Mouse (Mus musculus) myocyte (in vitro differentiated cells): ENCODE measurements around the gene Olfr1157. TPM values are rescaled to one million over a fixed set of nuclear protein-coding genes. Genes with fewer than 3 reads are reported as not detected.

ENCODE experiments used
- H3K27me3 ChIP-seq: one replicate; pipeline ENCODE4 v1.6.1; 2011; ENCODE audit not compliant: control insufficient read depth, insufficient read depth, insufficient read length
- H3K36me3 ChIP-seq: one replicate; pipeline ENCODE4 v1.6.1; 2011; ENCODE audit not compliant: control insufficient read depth, insufficient read depth
- H3K4me2 ChIP-seq: one replicate; pipeline ENCODE4 v1.6.1; 2011; ENCODE audit warnings: low read depth, control low read depth
- H3K4me3 ChIP-seq: one replicate; pipeline ENCODE4 v1.5.1; 2011; ENCODE audit warnings: mild to moderate bottlenecking, control low read depth, moderate library complexity
- H3K79me2 ChIP-seq: one replicate; pipeline ENCODE4 v1.6.1; 2011; ENCODE audit not compliant: control insufficient read depth, insufficient read depth
- H3ac ChIP-seq: one replicate; pipeline ENCODE4 v1.6.1; 2011; ENCODE audit not compliant: control insufficient read depth, insufficient read length
- CEBPB ChIP-seq: IDR thresholded peaks from 2 replicates; pipeline ENCODE4 v1.6.1; 2011; ENCODE audit warnings: mild to moderate bottlenecking, moderate library complexity; ENCODE audit not compliant: poor library complexity, insufficient read depth, severe bottlenecking
- E2F4 ChIP-seq: IDR thresholded peaks from one replicate; pipeline ENCODE4 v1.6.1; 2011; ENCODE audit warnings: mild to moderate bottlenecking, control low read depth, moderate library complexity; ENCODE audit not compliant: insufficient read depth
- MAX ChIP-seq: IDR thresholded peaks from one replicate; pipeline ENCODE4 v1.6.1; 2011; ENCODE audit warnings: low read depth, mild to moderate bottlenecking, control low read depth
- MYOD1 ChIP-seq, 3 experiments: IDR thresholded peaks; one replicate each; pipeline ENCODE4 v1.6.1; 2011; ENCODE audit warnings: control low read depth in 2 of 3, low read depth in 2 of 3, mild to moderate bottlenecking in 2 of 3, moderate library complexity in 1 of 3; ENCODE audit not compliant: insufficient read length in 2 of 3, control insufficient read depth in 1 of 3
- MYOG ChIP-seq, 3 experiments: IDR thresholded peaks; one replicate each; pipeline ENCODE4 v1.6.1; 2011; ENCODE audit warnings: control low read depth in 2 of 3, low read depth in 2 of 3, mild to moderate bottlenecking in 2 of 3; ENCODE audit not compliant: insufficient read length in 2 of 3, control insufficient read depth in 1 of 3, insufficient read depth in 1 of 3
- POLR2A ChIP-seq: IDR thresholded peaks from one replicate; pipeline ENCODE4 v1.6.1; 2011; ENCODE audit warnings: low read depth, mild to moderate bottlenecking, control low read depth, moderate library complexity; ENCODE audit not compliant: insufficient read length
- POLR2AphosphoS2 ChIP-seq: IDR thresholded peaks from one replicate; pipeline ENCODE4 v1.6.1; 2011; ENCODE audit warnings: low read depth, control low read depth; ENCODE audit not compliant: insufficient read length
- REST ChIP-seq: IDR thresholded peaks from one replicate; pipeline ENCODE4 v1.6.1; 2011; ENCODE audit warnings: mild to moderate bottlenecking, control low read depth, moderate library complexity; ENCODE audit not compliant: insufficient read depth, insufficient read length
- SRF ChIP-seq: IDR thresholded peaks from one replicate; pipeline ENCODE4 v1.6.1; 2011; ENCODE audit warnings: low read depth; ENCODE audit not compliant: control insufficient read depth, insufficient read length
- TCF12 ChIP-seq: IDR thresholded peaks from one replicate; pipeline ENCODE4 v1.6.1; 2011; ENCODE audit warnings: mild to moderate bottlenecking, control low read depth; ENCODE audit not compliant: poor library complexity, insufficient read depth, severe bottlenecking
- TCF3 ChIP-seq: IDR thresholded peaks from one replicate; pipeline ENCODE4 v1.6.1; 2011; ENCODE audit warnings: low read depth, control low read depth; ENCODE audit not compliant: insufficient read length
- USF1 ChIP-seq: IDR thresholded peaks from one replicate; pipeline ENCODE4 v1.6.1; 2011; ENCODE audit warnings: low read depth, mild to moderate bottlenecking, control low read depth, moderate library complexity
- polyA plus RNA-seq: library from polyadenylated mRNA; unstranded; fragments of >200 nt; fragmentation: generic; extraction: Trizol; gene quantifications from one replicate; pipeline ENCODE4 v1.2.1, GENCODE M21; 2012; ENCODE audit warnings: missing spikeins

Olfr1157 gene
- polyA plus RNA-seq, result not detected

DNA sequence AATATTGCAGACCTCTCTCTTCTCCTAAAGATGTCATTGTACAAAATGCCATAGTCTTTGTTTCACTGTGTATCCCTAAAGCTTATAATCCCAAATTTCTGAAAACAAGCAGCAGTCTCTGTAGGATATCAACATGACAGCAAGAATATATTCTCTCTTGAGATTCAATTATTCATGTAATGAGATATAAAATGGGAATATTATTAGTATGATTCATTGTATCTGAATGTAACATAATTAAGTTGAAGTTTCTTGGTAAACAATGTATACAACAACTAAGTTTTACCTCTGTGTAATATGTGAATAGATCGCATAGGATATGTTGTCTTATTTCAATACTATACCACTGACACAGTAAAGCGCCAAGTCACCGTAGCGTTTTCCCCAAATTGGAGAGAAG lies at the start of gene Olfr1157:
Gene Olfr1157 (minus strand): TSS at position 101 of the 400 bp plus-strand sequence.
- Histone ChIP-seq H3K36me3 (no peaks in the 10 kb centered on the region), H3ac (no peak within 1 kb of the TSS), H3K4me3 (no peak within 1 kb of the TSS), H3K79me2 (no peaks in the 10 kb centered on the region), H3K27me3 (no peaks in the 10 kb centered on the region), H3K4me2 (no peak within 1 kb of the TSS)
- TF ChIP-seq MAX, result no peak
- no peak for TF ChIP-seq E2F4
- TF ChIP-seq CEBPB, result no peak
- TF ChIP-seq TCF3, result no peak
- TF ChIP-seq SRF, result no peak
- no peak for TF ChIP-seq MYOD1 (IDR thresholded peaks at IDR 0.05; ENCODE audit: control insufficient read depth in 1 of 3, insufficient read length in 2 of 3, low read depth in 2 of 3)
- no peak for TF ChIP-seq POLR2A
- no peak for TF ChIP-seq TCF12
- no peak for TF ChIP-seq MYOG (IDR thresholded peaks at IDR 0.05; ENCODE audit: control insufficient read depth in 1 of 3, insufficient read depth in 1 of 3, insufficient read length in 2 of 3, low read depth in 2 of 3)
- no peak for TF ChIP-seq REST
- no peak for TF ChIP-seq POLR2AphosphoS2
- TF ChIP-seq USF1, result no peak

DNA sequence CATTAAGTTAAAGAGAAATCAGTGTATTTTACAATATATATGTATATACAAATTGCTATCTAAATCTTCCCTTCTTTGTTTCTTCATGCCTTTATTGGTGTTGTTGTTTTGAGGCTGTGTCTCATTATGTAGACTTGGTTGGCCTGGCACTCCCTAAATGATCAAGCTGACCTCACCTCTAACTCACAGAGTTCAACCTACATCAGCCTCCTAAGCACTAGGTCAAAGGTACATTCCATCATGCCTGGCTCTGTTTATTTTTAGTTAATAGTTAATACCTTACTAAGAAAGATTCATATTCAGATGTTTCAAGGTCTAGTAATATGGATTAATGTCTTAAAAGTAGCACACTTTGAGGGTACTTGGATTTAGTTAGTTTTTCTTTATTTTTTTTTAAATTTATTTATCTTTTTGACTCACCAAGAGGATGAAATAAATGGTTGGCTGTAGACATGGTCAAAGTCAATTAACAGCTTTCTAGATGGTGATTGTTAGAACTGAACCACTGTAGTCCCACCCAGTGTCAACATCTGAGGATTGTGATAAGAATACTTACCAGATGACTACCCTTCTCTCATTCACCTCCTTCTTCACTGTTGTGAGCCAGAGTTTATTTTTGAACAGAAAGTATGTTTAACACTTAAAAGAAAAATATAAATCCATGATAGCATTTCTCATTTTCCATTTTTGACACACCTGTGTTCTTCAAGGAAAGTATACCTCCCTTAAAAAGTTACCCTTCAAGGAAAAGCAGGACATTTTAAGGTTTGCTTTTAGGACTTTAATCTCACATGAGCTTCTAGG lies 39.6 kb upstream of the Olfr1157 start, which contains the start of gene Olfr1160:
Gene Olfr1160 (minus strand): TSS at position 754 of the 804 bp plus-strand sequence.
- no peak for TF ChIP-seq MAX
- Histone ChIP-seq H3K79me2 (no peaks in the 10 kb centered on the region), H3K27me3 (no peaks in the 10 kb centered on the region), H3K4me3 (no peak within 1 kb of the TSS), H3K4me2 (no peak within 1 kb of the TSS), H3K36me3 (no peaks in the 10 kb centered on the region), H3ac (no peak within 1 kb of the TSS)

DNA sequence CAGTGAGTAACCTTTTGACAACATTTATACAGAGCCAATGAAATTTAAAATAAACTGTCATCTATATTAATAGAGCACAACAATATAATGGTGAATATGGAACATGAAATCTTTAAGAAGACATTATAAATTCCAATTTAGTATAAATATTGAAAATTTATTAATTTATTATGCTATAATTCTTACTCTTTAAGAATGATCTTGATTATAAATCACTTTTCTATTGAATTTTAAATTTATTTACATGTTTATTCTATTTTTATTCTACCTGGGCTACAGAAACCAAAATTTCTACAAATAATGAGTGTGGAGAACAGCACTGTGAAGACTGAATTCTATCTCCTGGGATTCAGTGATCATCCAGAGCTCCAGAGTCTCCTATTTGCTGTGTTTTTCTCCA lies 21.7 kb upstream of the Olfr1157 start, which contains the start of gene Olfr1158:
Gene Olfr1158 (plus strand): TSS at position 301 of the 400 bp plus-strand sequence.
- no peaks in the 10 kb centered on the region for H3K27me3 ChIP-seq
- no peak within 1 kb of the TSS for H3K4me3 ChIP-seq
- TF ChIP-seq REST (no peak), MYOG (IDR thresholded peaks at IDR 0.05; ENCODE audit: control insufficient read depth in 1 of 3, insufficient read depth in 1 of 3, insufficient read length in 2 of 3, low read depth in 2 of 3) (no peak), CEBPB (no peak), MAX (no peak), SRF (no peak), E2F4 (no peak), TCF3 (no peak), POLR2A (no peak), TCF12 (no peak), POLR2AphosphoS2 (no peak), USF1 (no peak)
- no peak within 1 kb of the TSS for H3K4me2 ChIP-seq
- no peaks in the 10 kb centered on the region for H3K79me2 ChIP-seq
- no peaks in the 10 kb centered on the region for H3K36me3 ChIP-seq
- no peak within 1 kb of the TSS for H3ac ChIP-seq

DNA sequence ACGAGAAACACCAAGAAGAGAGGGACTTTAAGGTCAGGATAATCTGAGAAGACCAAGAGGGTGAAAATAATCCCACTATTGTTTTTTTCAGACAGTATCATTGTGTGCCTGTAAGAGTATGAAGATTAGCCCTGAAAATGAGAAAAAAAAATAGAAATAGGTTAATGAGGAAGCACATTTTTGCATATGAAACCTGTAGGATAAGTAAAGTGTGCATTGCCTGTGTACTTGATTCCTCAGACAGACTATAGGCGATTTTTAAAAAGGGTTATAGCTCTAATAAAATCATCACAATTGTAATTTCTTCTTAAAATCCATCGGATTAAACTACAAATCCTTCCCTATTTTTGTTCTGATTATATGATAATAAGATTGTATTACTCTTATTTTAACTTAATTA lies 6.5 kb upstream of the Olfr1157 start, which contains the start of gene Olfr74:
Gene Olfr74 (minus strand): TSS at position 101 of the 400 bp plus-strand sequence.
- Histone ChIP-seq H3K36me3 (no peaks in the 10 kb centered on the region), H3K4me2 (no peak within 1 kb of the TSS), H3K79me2 (no peaks in the 10 kb centered on the region), H3ac (no peak within 1 kb of the TSS), H3K27me3 (no peaks in the 10 kb centered on the region), H3K4me3 (no peak within 1 kb of the TSS)
- TF ChIP-seq CEBPB, result no peak
- no peak for TF ChIP-seq USF1
- no peak for TF ChIP-seq TCF12
- no peak for TF ChIP-seq POLR2A
- TF ChIP-seq TCF3, result no peak
- no peak for TF ChIP-seq E2F4
- TF ChIP-seq REST, result no peak
- TF ChIP-seq MYOD1 (IDR thresholded peaks at IDR 0.05; ENCODE audit: control insufficient read depth in 1 of 3, insufficient read length in 2 of 3, low read depth in 2 of 3), result no peak
- no peak for TF ChIP-seq MAX
- no peak for TF ChIP-seq MYOG (IDR thresholded peaks at IDR 0.05; ENCODE audit: control insufficient read depth in 1 of 3, insufficient read depth in 1 of 3, insufficient read length in 2 of 3, low read depth in 2 of 3)
- no peak for TF ChIP-seq SRF
- TF ChIP-seq POLR2AphosphoS2, result no peak

DNA sequence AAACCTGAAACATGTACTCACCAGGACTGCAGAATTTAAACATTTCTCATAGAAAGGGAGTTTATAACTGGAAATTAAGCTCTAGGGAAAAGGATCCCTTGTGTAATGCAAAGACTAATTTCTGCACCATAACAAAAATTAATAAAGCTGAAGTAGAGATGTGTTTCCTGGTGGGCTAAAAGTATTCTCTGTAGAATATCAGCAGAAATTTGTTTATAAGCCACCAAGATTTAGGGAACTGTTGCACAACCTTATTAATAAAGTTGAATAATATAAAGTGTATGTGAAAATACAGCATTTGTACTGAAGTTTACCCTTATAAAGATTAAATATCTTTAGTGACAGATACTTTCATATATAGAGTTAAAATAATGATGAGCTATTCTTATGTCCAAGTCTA lies 15.1 kb downstream of the Olfr1157 start, which contains the start of gene Olfr1156:
Gene Olfr1156 (minus strand): TSS at position 101 of the 400 bp plus-strand sequence.
- Histone ChIP-seq H3K4me3 (no peak within 1 kb of the TSS), H3ac (no peak within 1 kb of the TSS), H3K79me2 (no peaks in the 10 kb centered on the region), H3K4me2 (no peak within 1 kb of the TSS), H3K27me3 (no peaks in the 10 kb centered on the region), H3K36me3 (no peaks in the 10 kb centered on the region)
- TF ChIP-seq TCF3 (no peak), REST (no peak), SRF (no peak), POLR2AphosphoS2 (no peak), MAX (no peak), MYOD1 (IDR thresholded peaks at IDR 0.05; ENCODE audit: control insufficient read depth in 1 of 3, insufficient read length in 2 of 3, low read depth in 2 of 3) (no peak), POLR2A (no peak), TCF12 (no peak), MYOG (IDR thresholded peaks at IDR 0.05; ENCODE audit: control insufficient read depth in 1 of 3, insufficient read depth in 1 of 3, insufficient read length in 2 of 3, low read depth in 2 of 3) (no peak), USF1 (no peak)
